Mouse (Mus musculus) lung, embryonic 15.5 days (tissue): ENCODE data around the gene Sh2d3c. TPM values are rescaled to one million over a fixed set of nuclear protein-coding genes. Genes with fewer than 3 reads are reported as not detected.

Experiments
- ATAC-seq: fragments of 200-750 bp; cut with Nextera tagmentation; 2 replicates; pipeline ENCODE4 v1.8.0; 2017; ENCODE audit warnings: moderate number of reproducible peaks, borderline replicate concordance; ENCODE audit not compliant: low FRiP score, low TSS enrichment; ENCODE audit errors: extremely low read depth
- H3K27ac ChIP-seq: fragments of 300-500 bp; sonication (generic); 2 replicates; pipeline ENCODE4 v1.5.1; 2015; ENCODE audit warnings: moderate library complexity, mild to moderate bottlenecking, inconsistent platforms
- H3K27me3 ChIP-seq: fragments of 300-500 bp; sonication (generic); 2 replicates; pipeline ENCODE4 v1.6.1; 2015; ENCODE audit warnings: inconsistent platforms
- H3K36me3 ChIP-seq: fragments of 300-500 bp; sonication (generic); 2 replicates; pipeline ENCODE4 v1.6.1; 2015; ENCODE audit warnings: inconsistent platforms
- H3K4me1 ChIP-seq: fragments of 300-500 bp; sonication (generic); 2 replicates; pipeline ENCODE4 v1.6.1; 2015; ENCODE audit warnings: inconsistent platforms
- H3K4me2 ChIP-seq: fragments of 300-500 bp; sonication (generic); 2 replicates; pipeline ENCODE4 v1.6.1; 2015; ENCODE audit warnings: inconsistent platforms, mild to moderate bottlenecking, moderate library complexity
- H3K4me3 ChIP-seq: fragments of 300-500 bp; sonication (generic); 2 replicates; pipeline ENCODE4 v1.5.1; 2015; ENCODE audit warnings: mild to moderate bottlenecking, inconsistent platforms
- H3K9ac ChIP-seq: fragments of 300-500 bp; sonication (generic); 2 replicates; pipeline ENCODE4 v1.6.1; 2015; ENCODE audit warnings: inconsistent platforms
- H3K9me3 ChIP-seq: fragments of 300-500 bp; sonication (generic); 2 replicates; pipeline ENCODE4 v1.6.1; 2016; ENCODE audit warnings: inconsistent platforms
- WGBS: fragments of 180-500 bp; shearing (Covaris S2); methylation state at CpG from one replicate; pipeline ENCODE4 v1.1.7; 2015; 5-methylcytosine and 5-hydroxymethylcytosine counted together
- polyA plus RNA-seq: library from polyadenylated mRNA; unstranded; fragments of >200 nt; fragmentation: Nextera tagmentation; extraction: Ambion mirVana; gene quantifications from 2 replicates; pipeline ENCODE4 v1.2.1, GENCODE M21; 2015

Sh2d3c gene
- polyA plus RNA-seq, 1 experiment from 2014 or later = 41.4 TPM

DNA sequence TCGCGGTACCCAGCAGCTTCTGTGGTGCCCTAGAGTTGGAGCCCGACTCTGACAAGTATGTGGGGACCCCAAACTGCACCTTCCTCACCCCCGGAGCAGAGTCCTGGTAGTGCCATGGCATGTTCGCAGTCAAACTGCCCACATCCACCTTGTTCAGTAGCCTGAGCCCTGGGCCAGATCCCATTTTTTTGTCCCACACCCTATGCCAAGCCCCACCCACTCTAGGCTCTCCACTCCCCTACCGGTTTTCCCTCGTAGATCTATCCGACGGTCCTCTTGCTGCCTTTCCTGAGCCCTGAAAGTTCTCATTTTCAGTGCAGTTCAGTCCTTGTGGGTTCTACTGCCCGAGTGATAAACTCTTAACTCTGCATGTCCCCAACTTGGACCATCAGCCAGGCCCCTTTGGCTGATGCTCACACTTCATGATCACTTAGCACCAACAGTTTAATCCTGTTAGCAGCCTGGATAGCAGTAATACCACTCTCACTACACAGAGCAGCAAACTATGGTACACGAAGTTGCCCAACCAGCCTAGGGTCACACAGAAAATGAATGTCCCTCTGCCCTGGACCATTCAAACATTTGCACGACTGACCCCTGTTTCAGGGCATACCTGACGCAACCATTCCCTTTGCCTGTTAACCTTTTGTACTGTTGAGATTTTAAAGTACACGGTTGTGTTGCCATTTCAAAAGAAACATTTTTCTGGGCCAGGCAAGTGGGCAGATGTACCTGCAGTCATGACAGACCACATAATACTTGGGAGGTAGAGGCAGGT lies 19.7 kb upstream of the Sh2d3c start:
- Histone ChIP-seq H3K9me3 (no peaks in the 10 kb centered on the region), H3K27ac (no peak overlapping the region), H3K9ac (no peak overlapping the region), H3K4me3 (no peak overlapping the region), H3K4me2 (no peak overlapping the region), H3K36me3 (peaks cover 36% of the 10 kb centered on the region), H3K4me1 (0 out of 2 replicates have a peak, but pooled peaks cover under 1% of the 10 kb centered on the region), H3K27me3 (no peaks in the 10 kb centered on the region)
- ATAC-seq = no peak
- 76% methylated on average over 14 of the region's 14 CpGs for WGBS

DNA sequence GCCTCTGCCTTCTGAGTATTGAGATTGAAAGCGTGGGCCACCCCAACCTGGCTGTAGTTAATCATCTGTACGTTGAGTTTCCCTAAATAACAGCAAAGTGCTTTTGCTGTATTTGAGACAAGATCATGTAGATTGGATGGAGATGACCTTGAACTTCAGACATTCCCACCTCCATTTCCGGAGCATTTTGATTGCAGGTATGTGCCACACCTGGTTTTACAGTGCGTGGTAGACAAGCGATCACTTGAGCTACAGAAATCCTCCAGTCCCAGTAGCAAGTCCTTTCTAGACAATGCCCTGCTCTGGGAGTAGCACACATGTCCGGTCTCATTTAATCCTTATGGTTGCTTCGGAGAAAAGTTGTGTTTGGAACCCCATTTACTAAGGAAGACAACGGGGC lies 17.8 kb upstream of the Sh2d3c start:
- no peak for ATAC-seq
- H3K27ac ChIP-seq = no peak overlapping the region

DNA sequence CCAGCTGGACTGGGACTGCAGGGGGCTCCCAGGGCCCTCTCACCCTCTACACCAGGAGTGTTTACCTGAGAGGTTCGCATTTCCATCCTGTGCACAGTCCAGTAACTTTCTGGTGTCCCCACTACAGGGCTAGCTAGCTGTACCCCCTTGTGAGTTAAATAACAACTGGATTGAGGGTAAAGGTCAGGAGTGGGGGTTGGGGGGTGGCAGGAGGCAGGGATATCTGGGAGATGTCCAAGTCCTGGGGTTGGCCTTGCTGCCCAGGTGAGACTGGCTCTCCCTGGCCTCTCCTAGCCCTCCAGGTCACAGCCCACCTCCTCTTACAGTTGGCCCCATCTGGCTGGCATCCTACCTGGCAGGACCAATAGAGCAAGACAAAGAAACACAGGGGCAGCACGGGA lies 16.8 kb upstream of the Sh2d3c start, which contains the start of gene Fpgs:
Gene Fpgs (minus strand): TSS at position 125 of the 401 bp plus-strand sequence.
- Histone ChIP-seq H3K4me2 (no peak within 1 kb of the TSS), H3K36me3 (peaks cover 63% of the 10 kb centered on the region), H3K9ac (no peak within 1 kb of the TSS), H3K9me3 (no peaks in the 10 kb centered on the region), H3K4me1 (0 out of 2 replicates have a peak, but pooled peaks cover 3% of the 10 kb centered on the region), H3K27ac (no peak within 1 kb of the TSS), H3K27me3 (no peaks in the 10 kb centered on the region), H3K4me3 (no peak within 1 kb of the TSS)
- ATAC-seq = no peak
- 65% methylated on average over 2 of the region's 2 CpGs for WGBS

More for the DNA sequence above, 17.8 kb upstream of the Sh2d3c start:
- Histone ChIP-seq H3K9ac (no peak overlapping the region), H3K4me3 (no peak overlapping the region), H3K9me3 (no peaks in the 10 kb centered on the region), H3K27me3 (no peaks in the 10 kb centered on the region), H3K4me2 (no peak overlapping the region), H3K4me1 (0 out of 2 replicates have a peak, but pooled peaks cover 3% of the 10 kb centered on the region), H3K36me3 (peaks cover 54% of the 10 kb centered on the region)
- 89% methylated on average over 8 of the region's 8 CpGs for WGBS

DNA sequence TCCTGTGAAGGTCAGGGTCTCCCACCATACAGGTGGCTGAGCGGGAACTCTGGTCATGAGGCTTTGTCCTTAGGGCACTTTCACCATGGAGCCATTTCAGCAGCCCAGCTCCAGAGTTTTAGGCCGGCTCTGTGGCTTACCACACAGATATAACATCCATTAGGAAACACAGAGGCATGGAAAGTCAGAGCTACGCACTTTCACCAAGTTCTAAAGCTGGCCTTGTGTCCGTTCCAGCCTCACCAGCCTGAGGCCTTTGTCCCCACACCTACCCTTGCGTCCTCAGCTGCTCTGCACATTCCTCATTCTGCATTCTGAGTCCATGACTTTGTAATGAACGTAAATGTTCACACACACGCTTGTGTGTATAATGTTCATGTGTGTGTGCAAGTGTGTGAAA lies 15.8 kb upstream of the Sh2d3c start:
- H3K27me3 ChIP-seq = no peaks in the 10 kb centered on the region
- no peak overlapping the region for H3K9ac ChIP-seq
- 84% methylated on average over 7 of the region's 7 CpGs for WGBS
- no peak overlapping the region for H3K4me3 ChIP-seq
- no peak overlapping the region for H3K27ac ChIP-seq
- H3K4me2 ChIP-seq = no peak overlapping the region
- no peaks in the 10 kb centered on the region for H3K9me3 ChIP-seq
- ATAC-seq = no peak
- H3K4me1 ChIP-seq = 0 out of 2 replicates have a peak, but pooled peaks cover 3% of the 10 kb centered on the region
- H3K36me3 ChIP-seq = peaks cover 73% of the 10 kb centered on the region

DNA sequence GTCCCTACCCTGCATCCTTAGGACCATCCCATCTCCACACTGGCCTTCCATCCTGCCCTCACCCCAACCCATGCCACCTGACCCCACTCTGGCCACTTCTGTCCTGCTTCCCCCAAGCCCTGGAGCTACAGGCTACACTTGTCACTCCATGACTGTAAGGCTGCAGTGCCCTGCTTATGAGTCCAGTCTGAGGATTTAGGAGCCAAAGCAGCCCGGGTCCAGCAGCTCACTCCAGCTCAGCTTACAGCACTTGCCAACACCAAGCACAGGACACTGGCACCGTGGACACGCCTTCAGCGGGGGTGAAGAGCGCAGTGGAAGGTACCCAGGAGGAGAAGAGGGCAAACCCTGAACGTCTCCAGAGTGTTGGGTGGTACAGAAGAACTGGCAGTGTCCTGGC lies 13.9 kb upstream of the Sh2d3c start:
- Histone ChIP-seq H3K36me3 (peaks cover 88% of the 10 kb centered on the region), H3K27ac (no peak overlapping the region), H3K27me3 (no peaks in the 10 kb centered on the region), H3K9ac (no peak overlapping the region), H3K9me3 (no peaks in the 10 kb centered on the region), H3K4me1 (peaks cover 17% of the 10 kb centered on the region), H3K4me2 (no peak overlapping the region), H3K4me3 (no peak overlapping the region)
- 94% methylated on average over 6 of the region's 6 CpGs for WGBS
- ATAC-seq = no peak

DNA sequence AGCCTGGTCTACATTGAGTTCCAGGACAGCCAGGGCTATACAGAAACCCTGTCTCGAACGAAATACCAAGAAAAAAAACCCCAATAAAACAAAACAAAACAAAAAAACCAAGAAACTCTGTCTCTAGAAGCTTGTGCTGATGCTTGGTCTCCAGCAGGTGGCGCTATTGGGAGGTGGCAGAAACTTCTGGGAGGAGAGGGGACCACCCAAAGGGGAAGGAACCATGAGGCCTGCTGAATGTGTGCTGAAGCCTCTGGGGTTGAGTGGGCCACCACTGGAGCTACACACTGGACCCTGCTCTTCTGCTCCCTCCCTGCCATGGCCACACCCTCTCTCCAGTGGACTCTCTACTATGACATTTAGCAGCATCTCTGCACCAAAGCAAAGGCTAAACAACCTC lies 12.2 kb upstream of the Sh2d3c start:
- ATAC-seq = no peak
- H3K9ac ChIP-seq = no peak overlapping the region
- no peaks in the 10 kb centered on the region for H3K27me3 ChIP-seq
- H3K4me3 ChIP-seq = no peak overlapping the region
- H3K4me1 ChIP-seq = peaks cover 18% of the 10 kb centered on the region
- no peak overlapping the region for H3K4me2 ChIP-seq
- H3K9me3 ChIP-seq = no peaks in the 10 kb centered on the region
- H3K27ac ChIP-seq = no peak overlapping the region
- H3K36me3 ChIP-seq = peaks cover 77% of the 10 kb centered on the region
- WGBS = 29% methylated on average over 3 of the region's 3 CpGs

DNA sequence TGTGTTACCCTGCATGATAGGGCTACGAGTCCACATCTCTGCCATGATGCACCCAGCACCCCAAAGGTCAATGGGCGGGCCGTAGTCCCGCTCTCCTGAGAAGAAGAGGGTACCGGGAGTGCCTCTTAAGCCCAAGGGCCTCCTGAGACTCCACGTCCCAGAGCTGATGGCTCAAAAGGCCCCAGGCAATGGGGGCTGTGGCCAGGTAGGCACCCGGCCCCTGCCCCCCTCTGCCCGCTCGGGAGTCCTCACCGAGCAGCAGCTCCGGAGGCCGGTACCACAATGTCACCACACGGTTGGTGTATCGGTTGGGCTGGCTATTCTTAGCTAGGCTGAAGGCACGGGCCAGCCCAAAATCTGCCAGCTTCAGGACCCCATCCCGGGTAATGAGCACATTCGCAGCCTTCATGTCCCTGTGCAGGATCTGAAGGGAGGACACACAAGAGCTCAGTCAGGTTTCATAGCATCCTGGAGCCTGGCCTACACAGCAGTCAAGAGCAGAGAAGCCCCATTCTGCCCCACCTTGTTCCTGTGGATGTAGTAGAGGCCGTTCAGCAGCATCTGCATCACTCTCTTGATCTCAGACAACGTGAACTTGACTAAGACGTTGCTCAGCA lies 11.2 kb upstream of the Sh2d3c start:
- Histone ChIP-seq H3K4me3 (no peak overlapping the region), H3K27ac (no peak overlapping the region), H3K4me1 (peaks cover 28% of the 10 kb centered on the region), H3K27me3 (no peaks in the 10 kb centered on the region), H3K9ac (no peak overlapping the region), H3K9me3 (no peaks in the 10 kb centered on the region), H3K36me3 (peaks cover 68% of the 10 kb centered on the region), H3K4me2 (no peak overlapping the region)
- no peak for ATAC-seq
- 88% methylated on average over 20 of the region's 20 CpGs for WGBS

DNA sequence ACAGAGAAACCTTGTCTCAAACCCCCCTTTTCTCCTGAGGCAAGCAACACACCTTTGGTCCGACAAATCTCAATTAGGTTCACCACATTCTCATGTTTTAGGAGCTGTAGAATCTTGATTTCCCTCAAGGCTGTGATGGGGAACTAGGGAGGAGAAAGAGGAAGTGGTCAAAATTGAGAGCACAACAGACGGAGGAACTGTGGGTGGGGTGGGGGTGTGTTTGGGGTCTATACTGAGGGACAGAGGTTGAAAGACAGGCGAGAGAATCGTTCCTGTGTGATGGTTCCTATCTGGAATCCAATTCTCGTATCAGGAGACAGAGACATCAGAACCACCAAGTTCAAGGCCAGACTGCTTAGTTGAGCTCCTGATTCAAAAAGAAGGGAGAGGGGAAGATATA lies 10.4 kb upstream of the Sh2d3c start:
- Histone ChIP-seq H3K27me3 (no peaks in the 10 kb centered on the region), H3K27ac (no peak overlapping the region), H3K4me1 (peaks cover 35% of the 10 kb centered on the region), H3K36me3 (peaks cover 60% of the 10 kb centered on the region), H3K9me3 (no peaks in the 10 kb centered on the region), H3K4me3 (no peak overlapping the region), H3K9ac (no peak overlapping the region), H3K4me2 (no peak overlapping the region)
- 84% methylated on average over 5 of the region's 5 CpGs for WGBS
- no peak for ATAC-seq

DNA sequence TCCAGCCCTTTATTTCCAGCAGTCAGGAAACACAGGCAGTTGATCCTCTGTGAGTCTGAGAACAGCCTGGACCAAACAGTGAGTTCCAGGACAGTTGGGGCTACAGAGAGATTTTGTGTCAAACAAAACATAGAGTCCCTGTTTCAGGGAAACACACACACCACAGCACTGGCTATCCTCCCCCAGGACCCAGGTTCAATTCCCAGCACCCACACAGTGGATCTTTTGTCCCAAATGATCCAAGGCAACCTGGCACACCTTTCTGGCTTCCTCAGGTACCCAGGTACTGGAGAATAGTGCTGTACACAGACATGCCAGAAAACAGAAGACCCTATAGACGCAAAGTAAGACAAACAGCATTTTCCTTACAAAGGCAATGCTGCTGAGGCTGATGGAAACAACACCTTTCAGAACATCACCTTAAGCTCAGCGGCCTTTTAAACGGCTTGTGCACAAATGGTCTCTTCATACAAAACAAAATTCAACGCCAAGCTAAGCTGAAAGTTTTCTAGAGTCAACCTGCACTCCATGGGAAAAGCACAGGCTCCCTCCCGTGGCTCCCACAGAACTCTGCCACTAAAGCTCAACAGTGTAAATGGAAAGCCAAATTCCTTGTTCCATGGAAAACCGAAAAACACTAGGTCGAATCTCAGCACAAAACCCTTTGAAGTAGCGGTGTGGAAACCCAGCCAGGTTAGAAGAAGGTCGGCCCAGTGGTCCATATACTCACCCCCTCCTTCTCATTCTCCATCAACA lies 9.4 kb upstream of the Sh2d3c start:
- 24% methylated on average over 9 of the region's 9 CpGs for WGBS

DNA sequence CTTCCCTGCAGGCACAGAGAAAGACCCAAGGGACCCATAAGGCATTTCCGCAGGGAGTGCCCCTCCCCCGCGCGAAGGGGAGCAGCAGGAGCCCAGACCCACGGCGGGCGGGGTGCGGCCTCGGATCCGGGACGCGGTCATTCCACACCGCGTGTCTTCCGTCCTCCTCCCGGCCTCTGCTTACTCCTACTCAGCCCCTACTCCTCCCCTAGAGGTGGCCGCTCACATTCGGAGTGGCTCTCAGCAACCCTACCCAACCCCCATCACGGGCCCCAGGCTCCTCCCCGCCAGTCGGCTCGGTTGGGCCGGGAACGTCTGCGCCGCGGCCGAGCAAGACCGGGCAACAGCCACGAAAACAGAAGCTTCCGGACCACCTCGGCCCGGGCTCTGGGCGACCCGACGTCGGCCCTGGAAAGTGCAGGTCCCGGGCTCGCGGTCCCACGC lies 8.7 kb upstream of the Sh2d3c start:
- peak; percentile 43 for ATAC-seq
- Histone ChIP-seq H3K4me2 (peak overlapping the region; percentile 88), H3K4me3 (peak overlapping the region; percentile 76), H3K9me3 (no peaks in the 10 kb centered on the region), H3K36me3 (peaks cover 43% of the 10 kb centered on the region), H3K4me1 (peaks cover 31% of the 10 kb centered on the region), H3K9ac (peak overlapping the region; percentile 85), H3K27me3 (no peaks in the 10 kb centered on the region), H3K27ac (peak overlapping the region; percentile 97)
- under 1% methylated on average over 41 of the region's 41 CpGs for WGBS

More for the DNA sequence above, 9.4 kb upstream of the Sh2d3c start:
- H3K4me2 ChIP-seq = peak overlapping the region; percentile 88
- H3K27me3 ChIP-seq = no peaks in the 10 kb centered on the region
- H3K27ac ChIP-seq = peak overlapping the region; percentile 97
- H3K9me3 ChIP-seq = no peaks in the 10 kb centered on the region
- H3K4me3 ChIP-seq = peak overlapping the region; percentile 76
- H3K9ac ChIP-seq = peak overlapping the region; percentile 85
- peaks cover 49% of the 10 kb centered on the region for H3K36me3 ChIP-seq
- ATAC-seq = no peak
- peaks cover 31% of the 10 kb centered on the region for H3K4me1 ChIP-seq

DNA sequence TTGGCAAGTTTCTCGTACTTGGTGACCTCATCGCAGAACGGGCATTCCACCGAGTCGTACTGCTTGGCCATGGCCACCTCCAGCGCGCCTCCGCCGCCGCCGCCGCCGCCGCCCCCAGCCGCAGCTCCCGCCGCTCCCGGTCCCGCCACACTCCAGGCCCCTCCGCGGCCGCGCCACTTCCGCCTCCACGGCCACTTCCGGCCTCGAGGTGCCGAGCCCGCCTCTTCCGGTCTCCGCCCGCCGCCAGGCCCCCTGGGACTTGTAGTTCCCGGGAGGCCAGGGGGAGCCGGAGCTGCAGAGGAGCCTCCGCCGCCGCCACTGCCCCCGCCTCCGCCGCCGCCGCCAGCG lies 8.3 kb upstream of the Sh2d3c start:
- WGBS = 2% methylated on average over 36 of the region's 44 CpGs
- Histone ChIP-seq H3K4me3 (peak overlapping the region; percentile 76), H3K27me3 (no peaks in the 10 kb centered on the region), H3K9ac (peak overlapping the region; percentile 85), H3K4me1 (peaks cover 31% of the 10 kb centered on the region), H3K4me2 (peak overlapping the region; percentile 88), H3K27ac (peak overlapping the region; percentile 97), H3K36me3 (peaks cover 40% of the 10 kb centered on the region), H3K9me3 (no peaks in the 10 kb centered on the region)
- ATAC-seq = peak; percentile 91
